Mouse (Mus musculus) left cerebral cortex, adult 6 months (tissue): ENCODE results near the gene Dhx30. TPM values are rescaled to one million over a fixed set of nuclear protein-coding genes. Genes with fewer than 3 reads are reported as not detected.

Source experiments
- long read RNA-seq, 2 experiments: library from polyadenylated mRNA; unstranded; transcript quantifications; one replicate each; pipeline ENCODE4 v2.0.0; 2019 to 2020
- polyA plus RNA-seq: library from polyadenylated mRNA; unstranded; fragments of <200 nt; fragmentation: Nextera tagmentation; gene quantifications from 2 replicates; pipeline ENCODE4 v1.2.3, GENCODE M21; 2021

Dhx30 gene
- polyA plus RNA-seq = 93.8 and 139 TPM in 2 replicates
- long read RNA-seq, experiment 1, full-length matches to known transcripts = 97 of 277 reads
- long read RNA-seq, experiment 1, partial matches to known transcripts = 91 of 277 reads
- long read RNA-seq, experiment 1, other reads (novel, unspliced or antisense) = 89 of 277 reads
- long read RNA-seq, experiment 2, full-length matches to known transcripts = 10 of 49 reads
- long read RNA-seq, experiment 2, partial matches to known transcripts = 36 of 49 reads
- long read RNA-seq, experiment 2, other reads (novel, unspliced or antisense) = 3 of 49 reads

GRCm38 (mm10) chr9:110117779-110118139, at the start of gene Dhx30:
Gene Dhx30, minus strand, starts transcription at chr9:110117830.

GRCm38 (mm10) chr9:110116977-110117778, 452 bp downstream of the Dhx30 start, which contains the start of gene Smarcc1:
Gene Smarcc1, plus strand, starts transcription at chr9:110117708.

Other genes with a start within 250 kb of the Dhx30 start
- gene Cdc25a, start 242.3 kb downstream of the Dhx30 start, polyA plus RNA-seq = 1.9 and 2.7 TPM in 2 replicates
- gene Map4, start 186.4 kb downstream of the Dhx30 start, polyA plus RNA-seq = 227 and 259 TPM in 2 replicates
- 19.9 and 38.7 TPM in 2 replicates for gene Smarcc1, start 122 bp downstream of the Dhx30 start, polyA plus RNA-seq
- 68.4 and 245 TPM in 2 replicates for gene Cspg5, start 126.0 kb upstream of the Dhx30 start, polyA plus RNA-seq
- gene Elp6, start 187.3 kb upstream of the Dhx30 start, polyA plus RNA-seq = 16.6 and 23.0 TPM in 2 replicates
- 25.9 and 40.3 TPM in 2 replicates for gene Scap, start 215.5 kb upstream of the Dhx30 start, polyA plus RNA-seq